Mouse (Mus musculus): ENCODE measurements at regions not wholly inside any gene's neighbourhood (a gene's known extent, or its start where the extent isn't known, plus 50 kb on each side); places are given as distances from the start of the nearest gene placed in this dataset.
A peak's percentile ranks its signal among the peaks of the same experiment; 100 is the strongest.
"Not testable (repeated sequence)": the region's sequence is repeated elsewhere in the genome, so short reads cannot be mapped to it uniquely, and the experiment has no call there.

- Histone ChIP-seq H3K4me3 (no peak overlapping the region), H3K27ac (replicated peaks) (no peak overlapping the region), H3K9ac (no peak overlapping the region), H3K27me3 (no peaks in the 10 kb centered on the region), H3K4me1 (replicated peaks) (no peaks in the 10 kb centered on the region), H3K9me3 (no peaks in the 10 kb centered on the region), H3K4me2 (no peak overlapping the region), H3K36me3 (no peaks in the 10 kb centered on the region)
- ATAC-seq (ENCODE audit: low FRiP score, low read depth), result no peak
- 80% methylated on average over 2 of the region's 2 CpGs for WGBS
Observed at GRCm38 (mm10) chr17:16726904-16727303, 337.0 kb upstream of the Zfp960 start.

GRCm38 (mm10) chr17:16753090-16753489, 310.8 kb upstream of the Zfp960 start:
- Histone ChIP-seq H3K36me3 (no peaks in the 10 kb centered on the region), H3K4me2 (no peak overlapping the region), H3K27me3 (no peaks in the 10 kb centered on the region), H3K27ac (replicated peaks) (no peak overlapping the region), H3K4me3 (no peak overlapping the region), H3K4me1 (replicated peaks) (no peaks in the 10 kb centered on the region), H3K9ac (no peak overlapping the region), H3K9me3 (no peaks in the 10 kb centered on the region)
- peak; percentile 51; the same call in 1 of the 2 replicates for ATAC-seq (ENCODE audit: low FRiP score, low read depth)
- WGBS, result 42% methylated on average over 4 of the region's 4 CpGs

GRCm38 (mm10) chr17:16770587-16770986, 293.3 kb upstream of the Zfp960 start:
- H3K9ac ChIP-seq; ATAC-seq (ENCODE audit: low FRiP score, low read depth); H3K27ac ChIP-seq (replicated peaks); H3K4me1 ChIP-seq (replicated peaks); H3K27me3 ChIP-seq; H3K4me3 ChIP-seq; H3K4me2 ChIP-seq; H3K36me3 ChIP-seq; H3K9me3 ChIP-seq: not testable (repeated sequence)
- WGBS, result 78% methylated on average over 7 of the region's 7 CpGs

GRCm38 (mm10) chr17:16798316-16798715, 265.6 kb upstream of the Zfp960 start:
- no peak for ATAC-seq (ENCODE audit: low FRiP score, low read depth)
- Histone ChIP-seq H3K9me3 (no peaks in the 10 kb centered on the region), H3K4me2 (no peak overlapping the region), H3K9ac (no peak overlapping the region), H3K36me3 (no peaks in the 10 kb centered on the region), H3K27me3 (no peaks in the 10 kb centered on the region), H3K4me3 (no peak overlapping the region), H3K4me1 (replicated peaks) (no peaks in the 10 kb centered on the region), H3K27ac (replicated peaks) (no peak overlapping the region)
- 66% methylated on average over 5 of the region's 5 CpGs for WGBS

GRCm38 (mm10) chr17:16804986-16805385, 258.9 kb upstream of the Zfp960 start:
- no peak overlapping the region for H3K9ac ChIP-seq
- WGBS, result 63% methylated on average over 3 of the region's 3 CpGs
- no peak for ATAC-seq (ENCODE audit: low FRiP score, low read depth)
- no peaks in the 10 kb centered on the region for H3K9me3 ChIP-seq
- no peaks in the 10 kb centered on the region for H3K4me1 ChIP-seq (replicated peaks)
- H3K36me3 ChIP-seq, result no peaks in the 10 kb centered on the region
- H3K4me3 ChIP-seq, result no peak overlapping the region
- H3K27me3 ChIP-seq, result no peaks in the 10 kb centered on the region
- H3K27ac ChIP-seq (replicated peaks), result no peak overlapping the region
- H3K4me2 ChIP-seq, result no peak overlapping the region

- Histone ChIP-seq H3K9ac (no peak overlapping the region), H3K27ac (replicated peaks) (no peak overlapping the region), H3K4me2 (no peak overlapping the region), H3K4me3 (no peak overlapping the region), H3K36me3 (no peaks in the 10 kb centered on the region), H3K4me1 (replicated peaks) (no peaks in the 10 kb centered on the region), H3K27me3 (no peaks in the 10 kb centered on the region), H3K9me3 (no peaks in the 10 kb centered on the region)
- WGBS, result 22% methylated on average over 3 of the region's 3 CpGs
- no peak for ATAC-seq (ENCODE audit: low FRiP score, low read depth)
Observed at GRCm38 (mm10) chr17:16818421-16818820, 245.5 kb upstream of the Zfp960 start.

GRCm38 (mm10) chr17:16821716-16822115, 242.2 kb upstream of the Zfp960 start:
- H3K9me3 ChIP-seq, result no peaks in the 10 kb centered on the region
- ATAC-seq (ENCODE audit: low FRiP score, low read depth), result no peak
- 86% methylated on average over 3 of the region's 3 CpGs for WGBS
- H3K4me1 ChIP-seq (replicated peaks), result no peaks in the 10 kb centered on the region
- H3K4me3 ChIP-seq, result no peak overlapping the region
- no peak overlapping the region for H3K9ac ChIP-seq
- no peak overlapping the region for H3K27ac ChIP-seq (replicated peaks)
- no peaks in the 10 kb centered on the region for H3K27me3 ChIP-seq
- H3K36me3 ChIP-seq, result no peaks in the 10 kb centered on the region
- no peak overlapping the region for H3K4me2 ChIP-seq

- Histone ChIP-seq H3K4me2 (no peak overlapping the region), H3K9ac (no peak overlapping the region), H3K9me3 (no peaks in the 10 kb centered on the region; the same call in 1 of the 2 replicates), H3K4me1 (replicated peaks) (no peaks in the 10 kb centered on the region), H3K36me3 (no peaks in the 10 kb centered on the region), H3K27ac (replicated peaks) (no peak overlapping the region), H3K27me3 (no peaks in the 10 kb centered on the region), H3K4me3 (no peak overlapping the region)
- WGBS, result 52% methylated on average over 4 of the region's 4 CpGs
- ATAC-seq (ENCODE audit: low FRiP score, low read depth), result no peak
Observed at GRCm38 (mm10) chr17:16839152-16839551, 224.8 kb upstream of the Zfp960 start.

GRCm38 (mm10) chr17:16860771-16861170, 203.1 kb upstream of the Zfp960 start:
- no peak overlapping the region for H3K4me2 ChIP-seq
- no peak for ATAC-seq (ENCODE audit: low FRiP score, low read depth)
- no peak overlapping the region for H3K4me3 ChIP-seq
- H3K9me3 ChIP-seq, result no peaks in the 10 kb centered on the region
- no peak overlapping the region for H3K9ac ChIP-seq
- no peaks in the 10 kb centered on the region for H3K4me1 ChIP-seq (replicated peaks)
- 63% methylated on average over 1 of the region's 1 CpGs for WGBS
- H3K27ac ChIP-seq (replicated peaks), result no peak overlapping the region
- no peaks in the 10 kb centered on the region for H3K27me3 ChIP-seq
- H3K36me3 ChIP-seq, result no peaks in the 10 kb centered on the region

GRCm38 (mm10) chr17:16900791-16901190, 163.1 kb upstream of the Zfp960 start:
- Histone ChIP-seq H3K27ac (replicated peaks) (no peak overlapping the region), H3K9me3 (no peaks in the 10 kb centered on the region), H3K27me3 (no peaks in the 10 kb centered on the region), H3K4me1 (replicated peaks) (no peaks in the 10 kb centered on the region), H3K36me3 (no peaks in the 10 kb centered on the region), H3K4me2 (no peak overlapping the region), H3K9ac (no peak overlapping the region), H3K4me3 (no peak overlapping the region)
- WGBS, result 66% methylated on average over 2 of the region's 2 CpGs
- no peak for ATAC-seq (ENCODE audit: low FRiP score, low read depth)

GRCm38 (mm10) chr17:16918191-16918590, 145.7 kb upstream of the Zfp960 start:
- H3K36me3 ChIP-seq, result no peaks in the 10 kb centered on the region
- no peak for ATAC-seq (ENCODE audit: low FRiP score, low read depth)

GRCm38 (mm10) chr17:16926200-16926599, 137.7 kb upstream of the Zfp960 start:
- no peaks in the 10 kb centered on the region for H3K36me3 ChIP-seq
- H3K4me3 ChIP-seq, result no peak overlapping the region
- no peaks in the 10 kb centered on the region for H3K9me3 ChIP-seq
- H3K27me3 ChIP-seq, result no peaks in the 10 kb centered on the region
- 0 out of 2 replicates have a peak, but pooled peaks have one; percentile 45 for ATAC-seq (ENCODE audit: low FRiP score, low read depth)
- no peak overlapping the region for H3K27ac ChIP-seq (replicated peaks)
- no peaks in the 10 kb centered on the region for H3K4me1 ChIP-seq (replicated peaks)
- no peak overlapping the region for H3K4me2 ChIP-seq
- no peak overlapping the region for H3K9ac ChIP-seq

More at GRCm38 (mm10) chr17:16918191-16918590, 145.7 kb upstream of the Zfp960 start:
- WGBS, result 59% methylated on average over 2 of the region's 2 CpGs
- no peak overlapping the region for H3K4me3 ChIP-seq
- H3K9ac ChIP-seq, result no peak overlapping the region
- H3K9me3 ChIP-seq, result no peaks in the 10 kb centered on the region
- H3K27ac ChIP-seq (replicated peaks), result no peak overlapping the region
- no peaks in the 10 kb centered on the region for H3K27me3 ChIP-seq
- H3K4me2 ChIP-seq, result no peak overlapping the region
- H3K4me1 ChIP-seq (replicated peaks), result no peaks in the 10 kb centered on the region

Data from hindbrain, embryonic 15.5 days (tissue).